In genomic region chrX:7745429-7745828, GRCm38 (mm10) we compare ENCODE assay signal across 45 mouse cellular contexts. TPM values are rescaled to one million over a fixed set of nuclear protein-coding genes. Genes with fewer than 3 reads are reported as not detected.
"Had no signal": no experiment of that assay in that cellular context is flagged by ENCODE, and none has a peak within 500 bp of the region (broad histone marks: within the 10 kb centered on the region; RNA-seq: fewer than 3 reads in every experiment).

No protein-coding gene starts in this region.

- H3K4me2 ChIP-seq: heart, embryonic 11.5 days; heart, embryonic 12.5 days; heart, embryonic 13.5 days; heart, embryonic 15.5 days; hindbrain, embryonic 12.5 days; hindbrain, embryonic 13.5 days; hindbrain, embryonic 14.5 days; hindbrain, embryonic 15.5 days; intestine, embryonic 15.5 days; kidney, embryonic 15.5 days had no signal

- H3K4me3 ChIP-seq: heart, embryonic 12.5 days; heart, embryonic 13.5 days; heart, embryonic 15.5 days; hindbrain, embryonic 10.5 days; hindbrain, embryonic 12.5 days; hindbrain, embryonic 13.5 days; hindbrain, embryonic 15.5 days; intestine, embryonic 15.5 days; kidney, embryonic 15.5 days; layer of hippocampus, adult 2 months; left cerebral cortex, adult 2 months had no signal

- H3K9ac ChIP-seq: heart, embryonic 12.5 days; heart, embryonic 13.5 days; heart, embryonic 15.5 days; hindbrain, embryonic 12.5 days; hindbrain, embryonic 13.5 days; hindbrain, embryonic 14.5 days; hindbrain, embryonic 15.5 days; intestine, embryonic 15.5 days; kidney, embryonic 15.5 days had no signal

- DNase-seq: heart, postnatal 10 days; heart, postnatal 14 days; heart, postnatal 36 days; heart, postnatal 4 days; kidney, adult 11 months; kidney, adult 18-20 months; kidney, adult 2 months; kidney, adult 8-10 months; kidney, adult 9 months; kidney, postnatal 10 days; kidney, postnatal 14 days; kidney, postnatal 25 days; kidney, postnatal 36 days; kidney, postnatal 4 days; layer of hippocampus, adult 9-11 months; layer of hippocampus, postnatal 36 days had no signal

- H3K4me1 ChIP-seq: heart, embryonic 15.5 days; intestine, embryonic 15.5 days had no signal

- H3K36me3 ChIP-seq: heart, embryonic 12.5 days; heart, embryonic 13.5 days; heart, embryonic 15.5 days; hindbrain, embryonic 10.5 days; hindbrain, embryonic 12.5 days; hindbrain, embryonic 13.5 days; hindbrain, embryonic 15.5 days; intestine, embryonic 15.5 days; kidney, embryonic 15.5 days had no signal

- H3K27me3 ChIP-seq: heart, embryonic 12.5 days; heart, embryonic 13.5 days; heart, embryonic 15.5 days; hindbrain, embryonic 12.5 days; hindbrain, embryonic 13.5 days; hindbrain, embryonic 15.5 days; intestine, embryonic 15.5 days; kidney, embryonic 15.5 days had no signal

- H3K27ac ChIP-seq: heart, embryonic 13.5 days; heart, embryonic 15.5 days; hindbrain, embryonic 10.5 days; hindbrain, embryonic 12.5 days; hindbrain, embryonic 13.5 days; hindbrain, embryonic 14.5 days; hindbrain, embryonic 15.5 days; hindbrain, postnatal 0 days; intestine, embryonic 15.5 days; kidney, embryonic 15.5 days; kidney, postnatal 0 days; layer of hippocampus, adult 2 months; left cerebral cortex, adult 2 months had no signal

- H3K9me3 ChIP-seq: heart, embryonic 12.5 days; heart, embryonic 13.5 days; heart, embryonic 15.5 days; hindbrain, embryonic 10.5 days; hindbrain, embryonic 12.5 days; hindbrain, embryonic 13.5 days; hindbrain, embryonic 15.5 days; intestine, embryonic 15.5 days; kidney, embryonic 15.5 days had no signal

RNA-seq across cellular contexts. Expression of gene Gm45208, which starts 23.4 kb away (rescaled TPM):
- total RNA-seq: heart, postnatal 10 days; heart, postnatal 14 days; heart, postnatal 4 days; hematopoietic stem cell, adult 5-6 weeks; hindbrain, postnatal 0 days; layer of hippocampus, adult 2 months; layer of hippocampus, adult 8-10 months; layer of hippocampus, postnatal 10 days; layer of hippocampus, postnatal 14 days; layer of hippocampus, postnatal 25 days; left cerebral cortex, adult 2 months had no signal
- polyA plus RNA-seq: heart, embryonic 12.5 days; heart, embryonic 14.5 days; heart, embryonic 15.5 days; heart, embryonic 16.5 days; heart, postnatal 0 days; hindbrain, embryonic 10.5 days; hindbrain, embryonic 11.5 days; hindbrain, embryonic 13.5 days; hindbrain, embryonic 14.5 days; hindbrain, embryonic 15.5 days; hindbrain, embryonic 16.5 days; inflammation-experienced regulatory T-cells, adult 6 months; intestine, embryonic 14.5 days; intestine, embryonic 15.5 days; intestine, postnatal 0 days; kidney, embryonic 14.5 days had no signal
